In genomic region chr6:87846813-87847212, GRCm38 (mm10) we compare ENCODE assay signal across 13 mouse cellular contexts. TPM values are rescaled to one million over a fixed set of nuclear protein-coding genes. Genes with fewer than 3 reads are reported as not detected.
DNase-seq lines count a peak whose midpoint lies in the region; ATAC-seq and TF ChIP-seq lines count a peak whose summit lies in the region.
"Had no signal": no experiment of that assay in that cellular context is flagged by ENCODE, and none has a peak within 500 bp of the region (broad histone marks: within the 10 kb centered on the region; RNA-seq: fewer than 3 reads in every experiment).

No protein-coding gene starts in this region.

- H3K4me1 ChIP-seq in lung, postnatal 0 days (ENCODE audit: insufficient read depth, low read depth, low read length): peaks cover 7% of the 10 kb centered on the region
- peaks cover 15% of the 10 kb centered on the region for H3K4me1 ChIP-seq in lung, adult 2 months (ENCODE audit: control insufficient read depth, insufficient read depth, low read length)
- peaks cover 21% of the 10 kb centered on the region for H3K4me1 ChIP-seq in embryonic facial prominence, embryonic 13.5 days

- ATAC-seq in lung, postnatal 0 days: no peak
- ATAC-seq in embryonic facial prominence, embryonic 13.5 days (ENCODE audit: insufficient number of reproducible peaks, insufficient read depth, low FRiP score, low TSS enrichment, low read depth): no peak
- ATAC-seq: CD4-positive, CD25-positive, alpha-beta regulatory T cell, adult 4 months had no signal

- TF ChIP-seq EP300 in lung, postnatal 0 days (IDR thresholded peaks at IDR 0.05): no peak

- TF ChIP-seq POLR2A in lung, adult 2 months (IDR thresholded peaks at IDR 0.05; ENCODE audit: borderline replicate concordance, extremely low read depth, low read depth, low read length): no peak

- H3K9me3 ChIP-seq in lung, postnatal 0 days (ENCODE audit: low read length): no peaks in the 10 kb centered on the region
- H3K9me3 ChIP-seq in embryonic facial prominence, embryonic 13.5 days: no peaks in the 10 kb centered on the region

- peaks cover 25% of the 10 kb centered on the region for H3K36me3 ChIP-seq in lung, postnatal 0 days (ENCODE audit: insufficient read depth, low read length)
- peaks cover 48% of the 10 kb centered on the region for H3K36me3 ChIP-seq in embryonic facial prominence, embryonic 13.5 days

- 53% methylated on average over 1 of the region's 1 CpGs for WGBS in lung, postnatal 0 days
- WGBS in lung, adult 2 months: 36% methylated on average over 1 of the region's 1 CpGs
- 75% methylated on average over 1 of the region's 1 CpGs for WGBS in embryonic facial prominence, embryonic 13.5 days

- no peak overlapping the region for H3K27ac ChIP-seq in lung, postnatal 0 days (ENCODE audit: low read length)
- H3K27ac ChIP-seq in embryonic facial prominence, embryonic 13.5 days: no peak overlapping the region

- DNase-seq in heart, adult 18-20 months: peak; percentile 38 to 50
- DNase-seq in heart, adult 11 months: no peak
- peak; percentile 15 for DNase-seq in lung, postnatal 0 days (ENCODE audit: low spot score)
- DNase-seq in lung, adult 2 months: no peak
- DNase-seq in lung, postnatal 25 days (ENCODE audit: low spot score): peak; percentile 41
- no peak for DNase-seq in layer of hippocampus, adult 11-12 months (ENCODE audit: low spot score)
- no peak for DNase-seq in frontal cortex, adult 2 months (ENCODE audit: extremely low spot score in 1 of 2, low spot score in 1 of 2)
- DNase-seq: gastrocnemius, postnatal 36 days; heart, postnatal 4 days; kidney, postnatal 10 days; thymus, postnatal 36 days had no signal

- no peak overlapping the region for H3K4me3 ChIP-seq in lung, postnatal 0 days (ENCODE audit: low read depth, low read length)
- H3K4me3 ChIP-seq in lung, adult 2 months (replicated peaks; ENCODE audit: extremely low read depth, low read depth, low read length): no peak overlapping the region
- no peak overlapping the region for H3K4me3 ChIP-seq in embryonic facial prominence, embryonic 13.5 days

- 0 out of 2 replicates have a peak overlapping the region, but pooled peaks have one; percentile 1 for H3K4me2 ChIP-seq in lung, postnatal 0 days (replicated peaks; ENCODE audit: low read depth, low read length)
- H3K4me2 ChIP-seq in embryonic facial prominence, embryonic 13.5 days: no peak overlapping the region

- no peak overlapping the region for H3K9ac ChIP-seq in lung, postnatal 0 days (replicated peaks; ENCODE audit: low read depth)
- H3K9ac ChIP-seq in embryonic facial prominence, embryonic 13.5 days: peak overlapping the region; percentile 36; the same call in 1 of the 2 replicates

- no peak for TF ChIP-seq CTCF in lung, postnatal 0 days (IDR thresholded peaks at IDR 0.05)
- no peak for TF ChIP-seq CTCF in lung, adult 2 months (IDR thresholded peaks at IDR 0.05; ENCODE audit: insufficient read depth, low read length)

- H3K27me3 ChIP-seq in lung, postnatal 0 days (replicated peaks; ENCODE audit: insufficient read depth, low read length): no peaks in the 10 kb centered on the region
- H3K27me3 ChIP-seq in embryonic facial prominence, embryonic 13.5 days: no peaks in the 10 kb centered on the region

RNA-seq across cellular contexts. Expression of gene Cnbp, which starts 4.1 kb away (rescaled TPM):
- total RNA-seq in heart, adult 18-20 months (2021): 100 to 1,000 TPM; 335 to 351 TPM
- 565 and 604 TPM in 2 replicates for polyA plus RNA-seq in lung, postnatal 0 days (2015; fragmentation: Nextera tagmentation; extraction: Ambion mirVana)
- polyA plus RNA-seq in lung, adult 2 months (2012; rRNA removed): 140 and 217 TPM in 2 replicates
- 1,121 and 1,158 TPM in 2 replicates for polyA plus RNA-seq in embryonic facial prominence, embryonic 13.5 days (2015; fragmentation: Nextera tagmentation; extraction: Ambion mirVana)
- polyA plus RNA-seq in frontal cortex, adult 2 months (2012; rRNA removed): 326 and 335 TPM in 2 replicates

RNA-seq across cellular contexts. Expression of gene Isy1, which starts 8.2 kb away (rescaled TPM):
- total RNA-seq in heart, adult 18-20 months (2021): 10 to 100 TPM; 21.1 to 23.9 TPM
- polyA plus RNA-seq in lung, postnatal 0 days (2015; fragmentation: Nextera tagmentation; extraction: Ambion mirVana): 21.4 and 24.1 TPM in 2 replicates
- 21.2 and 21.4 TPM in 2 replicates for polyA plus RNA-seq in lung, adult 2 months (2012; rRNA removed)
- 51.5 and 58.6 TPM in 2 replicates for polyA plus RNA-seq in embryonic facial prominence, embryonic 13.5 days (2015; fragmentation: Nextera tagmentation; extraction: Ambion mirVana)
- 26.7 and 26.9 TPM in 2 replicates for polyA plus RNA-seq in frontal cortex, adult 2 months (2012; rRNA removed)

RNA-seq across cellular contexts. Expression of gene Gm45140, which starts 11.2 kb away (rescaled TPM):
- total RNA-seq in heart, adult 18-20 months (2021): 1 to 10 TPM in 1 of 2 experiments, under 1 TPM in 1; 0.74 to 1.3 TPM
- polyA plus RNA-seq in lung, postnatal 0 days (2015; fragmentation: Nextera tagmentation; extraction: Ambion mirVana): 0.73 and 0.94 TPM in 2 replicates
- 0.47 and 0.68 TPM in 2 replicates for polyA plus RNA-seq in lung, adult 2 months (2012; rRNA removed)
- 3.9 and 5.5 TPM in 2 replicates for polyA plus RNA-seq in embryonic facial prominence, embryonic 13.5 days (2015; fragmentation: Nextera tagmentation; extraction: Ambion mirVana)
- 3.8 and 5.9 TPM in 2 replicates for polyA plus RNA-seq in frontal cortex, adult 2 months (2012; rRNA removed)

RNA-seq across cellular contexts. Expression of gene Rab43, which starts 34.8 kb away (rescaled TPM):
- total RNA-seq in heart, adult 18-20 months (2021): 10 to 100 TPM in 1 of 2 experiments, 1 to 10 TPM in 1; 7.6 to 10.2 TPM
- polyA plus RNA-seq in lung, postnatal 0 days (2015; fragmentation: Nextera tagmentation; extraction: Ambion mirVana): 13.5 and 15.1 TPM in 2 replicates
- polyA plus RNA-seq in lung, adult 2 months (2012; rRNA removed): 43.0 and 46.2 TPM in 2 replicates
- polyA plus RNA-seq in embryonic facial prominence, embryonic 13.5 days (2015; fragmentation: Nextera tagmentation; extraction: Ambion mirVana): 8.3 and 10.0 TPM in 2 replicates
- polyA plus RNA-seq in frontal cortex, adult 2 months (2012; rRNA removed): 15.3 and 17.2 TPM in 2 replicates

RNA-seq across cellular contexts. Expression of gene Copg1, which starts 40.8 kb away (rescaled TPM):
- 10 to 100 TPM; 38.9 to 39.3 TPM for total RNA-seq in heart, adult 18-20 months (2021)
- 72.2 and 75.4 TPM in 2 replicates for polyA plus RNA-seq in lung, postnatal 0 days (2015; fragmentation: Nextera tagmentation; extraction: Ambion mirVana)
- 36.4 and 56.2 TPM in 2 replicates for polyA plus RNA-seq in lung, adult 2 months (2012; rRNA removed)
- polyA plus RNA-seq in embryonic facial prominence, embryonic 13.5 days (2015; fragmentation: Nextera tagmentation; extraction: Ambion mirVana): 162 and 176 TPM in 2 replicates
- 170 TPM in 2 replicates for polyA plus RNA-seq in frontal cortex, adult 2 months (2012; rRNA removed)

Comparison
In these comparisons a context has a peak if more than half of its experiments do, and no peak if none do; other contexts are left out.
1. DNase-seq: peak in heart, adult 18-20 months (2 of 2), lung, postnatal 0 days (single experiment) and lung, postnatal 25 days (single experiment); none in heart, adult 11 months (single experiment), lung, adult 2 months (single experiment), layer of hippocampus, adult 11-12 months (single experiment) and frontal cortex, adult 2 months (0 of 2).